Mouse (Mus musculus) mouse embryonic stem cell (cell line): ENCODE measurements around the gene Pon3.

Experiments
- in situ Hi-C, 2 experiments: fragments of 300-500 bp; cut with MboI; formaldehyde crosslinking; loops; 1 replicate in 1 of 2; 3 replicates in 1 of 2; pipeline ENCODE4 v1.14.3; 2019 to 2020; ENCODE audit warnings: low sequenced_read_pairs in 2 of 2, low pct_unique_long_range_greater_than_20kb in 1 of 2, mixed read lengths in 1 of 2; ENCODE audit not compliant: unreplicated experiment in 1 of 2

Gene Pon3

GRCm38 (mm10) chr6:5262322-5263249 is 6.5 kb upstream of the Pon3 start:
- in situ Hi-C loops = no loop called here

GRCm38 (mm10) chr6:5255291-5255690 is 795 bp downstream of the Pon3 start:
- in situ Hi-C loops = no loop called here

DNA sequence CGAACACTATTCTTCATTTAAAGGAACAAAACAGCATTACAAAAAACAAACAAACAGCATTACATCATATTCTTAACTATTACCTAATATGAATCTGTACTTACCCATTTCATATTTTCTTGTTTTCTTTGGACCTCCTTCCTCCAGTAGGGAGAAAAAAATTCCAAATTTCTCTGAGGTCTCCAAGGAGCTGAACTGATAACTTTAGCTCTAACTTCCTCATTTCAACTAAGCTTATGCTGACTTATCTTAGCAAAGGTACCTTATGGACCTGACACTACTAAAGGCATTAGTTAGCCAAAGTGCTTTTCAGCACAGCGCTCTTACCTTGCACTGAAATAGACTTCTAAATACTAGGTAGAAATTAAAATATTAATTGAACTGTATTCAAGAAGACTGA is 1.2 kb downstream of the Pon3 start:
- in situ Hi-C loops = no loop called here

- in situ Hi-C loops = no loop called here
Observed at GRCm38 (mm10) chr6:5245926-5246325, 10.2 kb downstream of the Pon3 start.

- in situ Hi-C loops = loop anchor here in 1 of 2 experiments (10.0 kb wide), 1 partner anchor 146 kb away; the partner anchor contains the start of gene Asb4
Observed at GRCm38 (mm10) chr6:5238799-5239198, 17.3 kb downstream of the Pon3 start.

- in situ Hi-C loops = loop anchor here in 1 of 2 experiments (10.0 kb wide), 1 partner anchor 147 kb away; the partner anchor contains the start of gene Asb4
Observed at GRCm38 (mm10) chr6:5237510-5237909, 18.6 kb downstream of the Pon3 start.

GRCm38 (mm10) chr6:5236843-5237371 is 19.2 kb downstream of the Pon3 start:
- in situ Hi-C loops = loop anchor here in 1 of 2 experiments (10.0 kb wide), 1 partner anchor 148 kb away; the partner anchor contains the start of gene Asb4

DNA sequence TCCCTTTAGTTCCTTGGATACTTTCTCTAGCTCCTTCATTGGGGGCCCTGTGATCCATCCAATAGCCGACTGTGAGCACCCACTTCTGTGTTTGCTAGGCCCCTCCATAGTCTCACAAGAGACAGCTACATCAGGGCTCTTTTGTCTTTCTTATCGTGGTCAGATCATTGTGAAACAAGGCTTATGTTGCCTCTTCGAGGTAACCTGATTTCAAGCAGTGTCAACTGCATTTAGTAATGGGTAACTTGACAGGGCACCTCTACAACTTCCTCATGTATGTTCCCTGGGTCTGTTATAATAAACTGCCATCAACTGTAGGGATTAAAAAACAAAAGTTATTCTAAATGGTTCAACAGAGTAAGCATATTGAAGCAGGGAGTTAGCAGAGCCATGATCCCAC is 21.5 kb downstream of the Pon3 start:
- in situ Hi-C loops = loop anchor here in 1 of 2 experiments (10.0 kb wide), 1 partner anchor 150 kb away; the partner anchor contains the start of gene Asb4

DNA sequence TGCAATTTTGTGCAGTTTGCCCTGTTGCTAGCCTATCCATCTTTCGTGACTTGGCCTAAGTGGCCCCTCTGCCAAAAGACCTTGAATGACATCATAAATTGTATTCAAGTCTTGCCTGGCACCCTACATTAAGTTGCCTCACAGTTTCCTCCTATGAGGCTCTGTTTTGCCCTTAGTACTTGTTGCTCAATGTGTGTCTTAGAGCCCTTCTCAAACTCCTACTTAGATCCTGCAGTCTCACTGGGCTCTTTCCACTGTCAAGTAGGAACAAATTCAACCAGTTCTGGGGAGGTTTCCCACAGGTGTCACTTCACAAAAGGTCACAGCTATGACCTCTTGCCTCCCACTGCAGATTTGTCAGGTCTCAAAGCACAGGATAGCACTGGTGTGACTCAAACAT is 22.3 kb downstream of the Pon3 start:
- in situ Hi-C loops = loop anchor here in 1 of 2 experiments (10.0 kb wide), 1 partner anchor 151 kb away; the partner anchor contains the start of gene Asb4

GRCm38 (mm10) chr6:5232022-5232421 is 24.1 kb downstream of the Pon3 start:
- in situ Hi-C loops = loop anchor here in 1 of 2 experiments (10.0 kb wide), 1 partner anchor 153 kb away; the partner anchor contains the start of gene Asb4

GRCm38 (mm10) chr6:5230261-5230660 is 25.8 kb downstream of the Pon3 start:
- in situ Hi-C loops = loop anchor here in 1 of 2 experiments (10.0 kb wide), 1 partner anchor 155 kb away; the partner anchor contains the start of gene Asb4

GRCm38 (mm10) chr6:5223551-5223950 is 32.5 kb downstream of the Pon3 start:
- in situ Hi-C loops = loop anchor here in 1 of 2 experiments (25.0 kb wide), 1 partner anchor 164 kb away; the partner anchor contains the start of gene Asb4

GRCm38 (mm10) chr6:5222080-5222479 is 34.0 kb downstream of the Pon3 start:
- in situ Hi-C loops = loop anchor here in 1 of 2 experiments (25.0 kb wide), 1 partner anchor 165 kb away; the partner anchor contains the start of gene Asb4

DNA sequence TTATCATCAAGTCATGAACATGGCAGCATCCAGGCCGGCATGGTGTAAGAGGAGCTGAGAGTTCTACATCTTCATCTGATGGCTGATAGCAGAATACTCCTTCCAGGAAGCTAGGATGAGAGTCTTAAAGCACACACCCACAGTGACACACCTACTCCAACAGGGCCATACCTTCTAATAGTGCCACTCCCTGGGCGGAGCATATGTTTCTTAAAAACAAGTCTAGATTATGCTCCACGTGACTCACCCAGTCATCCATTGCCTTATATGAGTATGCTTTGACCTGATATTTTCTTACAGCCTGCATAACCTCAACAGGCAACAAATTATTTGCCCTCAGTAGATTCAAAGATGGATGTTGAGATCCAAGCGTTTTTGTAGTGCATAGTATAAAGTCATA is 37.9 kb downstream of the Pon3 start:
- in situ Hi-C loops = loop anchor here in 1 of 2 experiments (25.0 kb wide), 1 partner anchor 169 kb away; the partner anchor contains the start of gene Asb4

DNA sequence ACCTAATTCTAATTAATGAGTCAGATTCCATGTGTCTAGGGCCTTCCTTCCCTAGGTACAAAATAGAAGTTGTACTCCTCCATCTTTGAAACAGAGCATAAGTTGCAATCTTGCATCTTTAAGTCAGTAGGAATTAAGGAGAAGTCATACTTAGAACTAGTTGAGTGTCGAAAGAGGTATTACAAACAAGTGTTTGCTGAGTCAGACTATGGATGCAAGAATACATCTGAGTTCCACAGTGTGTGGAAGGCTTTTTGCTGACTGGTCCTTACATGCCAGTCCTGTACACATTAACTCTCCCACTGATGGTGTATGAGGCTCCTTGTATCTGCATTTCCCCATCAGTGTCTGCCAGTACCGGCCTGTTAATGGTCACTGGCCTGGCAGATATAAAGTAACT is 48.3 kb downstream of the Pon3 start:
- in situ Hi-C loops = loop anchor here in 1 of 2 experiments (25.0 kb wide), 1 partner anchor 179 kb away; the partner anchor contains the start of gene Asb4

- in situ Hi-C loops = loop anchor here in 1 of 2 experiments (25.0 kb wide), 1 partner anchor 187 kb away; the partner anchor contains the start of gene Asb4
Observed at GRCm38 (mm10) chr6:5199916-5200315, 56.2 kb downstream of the Pon3 start.

GRCm38 (mm10) chr6:5199376-5199905 is 56.6 kb downstream of the Pon3 start:
- in situ Hi-C loops = no loop called here

- in situ Hi-C loops = no loop called here
Observed at GRCm38 (mm10) chr6:5198590-5198989, 57.5 kb downstream of the Pon3 start.
